Mouse (Mus musculus): ENCODE results near the gene Gpr1. TPM values are rescaled to one million over a fixed set of nuclear protein-coding genes. Genes with fewer than 3 reads are reported as not detected.
"Not testable (repeated sequence)": the region's sequence is repeated elsewhere in the genome, so short reads cannot be mapped to it uniquely, and the experiment has no call there.

Gene Gpr1
- polyA plus RNA-seq, 1 experiment: 0.98 TPM

DNA sequence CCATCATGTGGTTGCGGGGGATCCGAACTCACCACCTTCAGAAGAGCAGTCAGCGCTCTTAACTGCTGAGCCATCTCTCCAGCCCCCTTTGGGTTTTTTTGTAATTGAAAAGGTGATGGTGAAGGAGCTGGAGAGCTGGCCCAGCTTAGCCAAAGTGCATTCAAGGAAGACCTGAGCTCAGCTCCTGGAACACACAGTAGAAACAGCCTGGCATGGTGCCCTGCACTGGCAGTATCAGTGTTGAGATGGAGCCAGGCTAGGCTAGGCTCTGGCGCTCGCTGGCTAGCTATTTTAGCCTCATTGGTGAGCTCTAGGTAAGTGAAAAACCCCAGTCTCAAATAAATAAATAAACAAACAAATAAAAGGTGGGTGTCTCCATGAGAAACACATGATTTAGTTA lies 32.1 kb downstream of the Gpr1 start:
- DNase-seq (ENCODE audit: extremely low spot score in 1 of 2, low spot score in 1 of 2): peak in 1 of 2 experiments; percentile 43

DNA sequence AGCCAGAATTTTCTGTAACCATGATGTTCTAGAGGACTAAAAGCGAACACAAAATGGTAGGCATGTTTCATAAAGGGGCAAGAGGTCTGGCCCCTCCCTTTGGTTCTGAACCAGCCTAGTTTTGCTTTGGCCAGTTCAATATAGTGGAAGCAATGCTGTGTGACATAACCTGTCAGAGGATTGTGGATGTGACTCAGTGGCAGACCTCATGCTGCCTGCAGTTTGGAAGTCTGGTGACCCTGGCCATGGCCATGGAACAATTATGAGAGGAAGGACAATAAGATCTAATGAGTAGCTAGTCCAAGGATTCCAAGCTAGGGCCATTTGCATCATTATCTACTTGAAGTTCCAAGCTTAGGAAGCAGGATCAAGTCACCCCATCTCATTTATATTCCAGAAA lies 32.9 kb downstream of the Gpr1 start:
- DNase-seq (ENCODE audit: extremely low spot score in 1 of 2, low spot score in 1 of 2): no peak

DNA sequence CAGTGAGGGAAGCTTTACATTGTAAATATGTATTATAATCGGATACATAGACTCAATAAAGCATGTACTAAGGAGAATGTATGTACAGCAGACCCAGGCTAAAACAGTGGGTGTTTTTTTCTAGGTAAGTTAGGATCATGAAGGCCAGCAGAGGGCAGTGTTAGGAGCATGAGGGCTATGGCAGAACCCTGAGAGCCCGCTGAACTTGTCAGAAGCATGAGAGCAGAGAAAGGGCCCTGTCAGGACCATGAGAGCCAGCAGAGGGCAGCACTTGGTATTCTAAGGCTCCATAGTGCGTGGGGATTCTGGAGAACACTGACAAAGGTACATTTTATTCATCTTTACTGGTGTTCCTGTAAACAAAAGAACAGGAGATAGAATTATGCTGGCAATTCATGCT lies 33.3 kb downstream of the Gpr1 start:
- peak; percentile 91 to 98 for DNase-seq (ENCODE audit: extremely low spot score in 1 of 2, low spot score in 1 of 2)

DNA sequence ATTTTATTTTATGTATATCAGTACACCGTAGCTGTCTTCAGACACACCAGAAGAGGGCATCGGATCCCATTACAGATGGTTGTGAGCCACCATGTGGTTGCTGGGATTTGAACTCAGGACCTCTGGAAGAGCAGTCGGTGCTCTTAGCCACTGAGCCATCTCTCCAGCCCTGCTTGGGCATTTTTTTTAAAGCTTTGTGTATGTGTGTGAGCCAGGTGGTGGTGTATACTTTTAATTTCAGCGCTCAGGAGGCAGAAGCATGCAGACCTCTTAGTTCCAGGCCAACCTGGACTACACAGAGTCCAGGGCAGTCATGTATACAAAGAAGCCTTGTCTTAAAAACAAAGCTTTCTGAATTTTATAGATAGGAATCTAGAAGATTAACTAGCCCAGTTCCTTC lies 33.8 kb downstream of the Gpr1 start:
- not testable (repeated sequence) for DNase-seq (ENCODE audit: extremely low spot score in 1 of 2, low spot score in 1 of 2)

DNA sequence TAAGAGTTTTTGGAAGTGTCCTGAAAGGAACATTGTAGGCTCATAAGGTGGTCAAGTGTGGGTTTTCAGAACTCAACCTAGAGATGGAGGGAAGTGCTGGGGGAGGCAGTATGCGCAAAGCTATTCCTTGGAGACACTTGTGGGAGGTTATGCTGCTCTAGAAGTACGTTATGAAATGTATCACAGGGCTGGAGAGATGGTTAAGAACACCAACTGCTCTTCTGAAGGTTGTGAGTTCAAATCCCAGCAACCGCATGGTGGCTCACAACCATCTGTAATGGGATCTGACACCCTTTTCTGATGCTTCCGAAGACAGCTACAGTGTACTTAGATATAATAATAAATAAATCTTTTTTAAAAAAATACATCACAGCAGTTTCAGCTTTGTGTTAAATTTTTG lies 34.2 kb downstream of the Gpr1 start:
- DNase-seq (ENCODE audit: extremely low spot score in 1 of 2, low spot score in 1 of 2): no peak

DNA sequence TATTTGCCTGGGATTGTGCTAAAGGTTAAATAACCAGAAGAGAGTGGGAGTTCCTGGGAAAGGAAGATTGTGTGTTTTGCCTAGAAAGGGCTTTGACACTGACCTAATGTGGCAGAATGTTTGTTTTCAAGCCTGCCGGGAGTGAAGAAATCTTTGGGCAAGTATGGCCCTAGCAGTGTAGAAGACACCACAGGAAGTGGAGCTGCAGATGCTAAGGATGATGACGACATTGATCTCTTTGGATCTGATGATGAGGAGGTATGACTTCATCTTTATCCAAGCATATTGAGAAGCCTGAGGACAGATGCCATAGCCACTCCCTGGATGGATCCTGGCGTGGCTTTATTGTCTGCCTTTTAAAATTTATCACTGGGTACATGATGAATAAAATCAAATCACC lies 36.0 kb downstream of the Gpr1 start:
- DNase-seq (ENCODE audit: extremely low spot score in 1 of 2, low spot score in 1 of 2): no peak

DNA sequence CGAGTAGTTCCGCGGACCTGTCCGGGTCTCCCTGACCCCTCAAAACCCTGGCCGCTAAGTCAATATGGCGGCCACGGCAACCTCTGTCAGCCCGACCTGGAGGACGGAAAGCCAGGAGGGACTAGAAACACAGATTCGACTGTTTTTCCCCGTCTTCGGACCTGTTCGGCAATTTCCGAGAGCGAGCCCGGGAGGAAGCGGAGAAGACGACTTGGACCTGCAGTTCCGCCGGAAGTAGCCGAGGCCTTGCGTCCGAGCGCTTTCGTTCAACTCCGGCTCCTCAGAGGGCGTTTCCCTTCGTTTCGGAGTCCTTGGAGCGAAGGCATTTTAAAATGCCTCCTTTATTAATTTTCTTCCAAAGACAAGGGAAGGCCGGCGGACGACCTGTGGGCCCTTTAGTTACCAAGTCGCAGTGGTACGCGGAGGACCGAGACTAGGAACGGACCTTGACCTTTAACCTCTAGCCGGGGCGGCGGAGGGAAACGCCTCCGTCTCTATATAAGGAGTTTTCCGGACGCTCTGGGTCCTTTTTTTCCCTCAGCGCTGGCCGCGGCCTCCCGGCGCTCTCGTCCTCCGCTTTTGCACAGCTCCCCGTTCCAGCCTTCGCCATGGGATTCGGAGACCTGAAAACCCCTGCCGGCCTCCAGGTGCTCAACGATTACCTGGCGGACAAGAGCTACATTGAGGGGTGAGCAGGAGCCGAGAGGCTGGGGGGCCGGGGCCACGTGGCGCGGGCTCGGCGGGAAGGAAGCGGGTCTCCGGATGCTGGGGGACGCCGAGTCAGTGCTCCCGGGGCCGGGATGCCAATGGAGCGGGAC lies 37.5 kb downstream of the Gpr1 start, which contains the start of the genes Eef1b2 and Ndufs1:
Eef1b2 (plus strand) TSS at position 222 of the 818 bp plus-strand sequence.
Ndufs1 (minus strand) TSS at position 230 of the 818 bp plus-strand sequence.
- peak; percentile 96 to 99 for DNase-seq (ENCODE audit: extremely low spot score in 1 of 2, low spot score in 1 of 2)

DNA sequence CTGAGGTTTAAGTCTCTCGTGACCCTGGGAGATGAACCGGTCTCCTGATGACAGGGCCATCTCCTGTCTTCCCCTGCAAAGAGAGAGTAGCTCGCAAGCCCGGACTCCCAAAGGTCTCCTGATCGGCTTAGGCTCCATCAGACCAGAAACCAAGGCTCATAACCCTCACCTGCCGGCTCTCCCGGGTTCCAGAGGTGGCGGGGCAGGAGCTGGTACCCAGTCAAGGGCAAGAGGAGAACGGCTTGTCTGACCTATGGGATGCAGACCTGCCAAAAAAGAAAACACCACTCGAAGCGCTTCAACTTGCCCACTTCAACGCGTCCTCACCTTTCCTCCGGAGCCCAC lies 38.1 kb downstream of the Gpr1 start:
- DNase-seq (ENCODE audit: extremely low spot score in 1 of 2, low spot score in 1 of 2): no peak

DNA sequence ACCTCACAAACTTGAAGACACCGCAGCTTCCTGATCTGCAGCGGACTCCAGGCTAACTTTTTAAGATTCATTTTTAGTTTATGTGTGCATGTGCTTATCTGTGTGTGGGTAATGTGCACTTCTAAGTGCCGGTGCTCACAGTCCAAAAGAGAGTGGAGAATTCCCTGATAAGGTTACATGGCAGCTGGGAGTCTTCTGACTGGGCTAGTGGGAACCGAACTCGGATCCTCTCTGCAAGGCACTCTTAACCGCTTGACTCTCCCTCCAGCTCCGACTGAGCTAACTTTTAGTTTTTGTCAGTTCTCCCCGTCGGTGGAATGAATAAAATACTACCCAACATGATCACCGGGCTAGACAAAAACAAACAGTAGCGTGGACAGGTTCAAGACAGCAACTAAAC lies 38.5 kb downstream of the Gpr1 start:
- DNase-seq (ENCODE audit: extremely low spot score in 1 of 2, low spot score in 1 of 2): no peak

DNA sequence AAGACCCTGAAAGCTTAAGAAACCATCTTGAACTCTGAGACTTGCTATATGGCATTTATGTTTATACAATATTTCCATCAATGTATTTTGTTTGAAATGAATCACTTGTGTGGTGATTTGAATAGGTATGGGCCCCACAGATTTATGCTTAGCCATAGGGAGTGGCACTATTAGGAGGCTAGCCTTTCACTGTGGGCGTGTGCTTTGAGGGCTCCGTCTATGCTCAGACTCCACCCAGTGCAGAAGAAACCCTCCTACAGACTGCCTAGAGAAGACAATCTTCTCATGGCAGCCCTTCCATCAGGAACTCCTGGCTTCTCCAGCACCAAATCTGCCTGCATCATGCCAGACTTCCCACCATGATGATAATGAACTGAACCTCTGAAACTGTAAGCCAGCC lies 45.7 kb downstream of the Gpr1 start:
- DNase-seq (ENCODE audit: extremely low spot score in 1 of 2, low spot score in 1 of 2): no peak

DNA sequence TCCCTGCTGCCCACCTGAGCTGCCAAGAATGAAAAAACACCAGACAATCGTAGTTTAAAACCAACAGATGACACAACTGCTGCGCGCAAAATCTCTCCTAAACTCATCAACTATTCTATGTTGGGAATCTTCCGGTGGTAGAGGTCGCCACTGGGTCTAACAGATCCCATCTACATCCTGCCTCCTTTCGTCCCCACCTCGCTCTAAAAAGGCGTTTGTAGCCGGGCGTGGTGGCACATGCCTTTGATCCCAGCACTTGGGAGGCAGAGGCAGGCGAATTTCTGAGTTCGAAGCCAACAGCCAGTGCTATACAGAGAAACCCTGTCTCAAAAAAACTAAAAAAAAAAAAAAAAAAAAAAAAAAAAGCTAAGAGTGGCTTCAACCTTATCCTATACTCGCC lies 74.1 kb downstream of the Gpr1 start:
- no peak for DNase-seq (ENCODE audit: extremely low spot score in 1 of 2, low spot score in 1 of 2)

DNA sequence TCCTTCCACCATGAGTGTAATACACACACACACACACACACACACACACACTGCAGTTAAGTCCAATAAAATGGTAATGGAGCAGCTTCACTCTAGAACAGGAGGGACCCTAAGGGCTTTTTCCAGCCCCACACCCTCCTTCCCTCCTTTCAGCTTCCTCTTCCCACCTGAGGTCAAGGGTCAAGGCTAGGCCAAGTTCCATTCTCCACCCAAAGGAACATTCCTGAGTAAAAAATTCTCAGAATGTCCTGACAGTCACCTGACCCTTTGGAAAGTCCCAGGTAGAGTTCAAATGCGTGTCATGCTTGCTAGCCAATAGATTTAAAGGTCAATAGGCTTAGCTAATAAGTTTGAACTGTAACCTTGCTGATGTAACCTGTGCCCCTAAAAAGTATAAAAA lies 75.8 kb downstream of the Gpr1 start:
- DNase-seq (ENCODE audit: extremely low spot score in 1 of 2, low spot score in 1 of 2): not testable (repeated sequence)

DNA sequence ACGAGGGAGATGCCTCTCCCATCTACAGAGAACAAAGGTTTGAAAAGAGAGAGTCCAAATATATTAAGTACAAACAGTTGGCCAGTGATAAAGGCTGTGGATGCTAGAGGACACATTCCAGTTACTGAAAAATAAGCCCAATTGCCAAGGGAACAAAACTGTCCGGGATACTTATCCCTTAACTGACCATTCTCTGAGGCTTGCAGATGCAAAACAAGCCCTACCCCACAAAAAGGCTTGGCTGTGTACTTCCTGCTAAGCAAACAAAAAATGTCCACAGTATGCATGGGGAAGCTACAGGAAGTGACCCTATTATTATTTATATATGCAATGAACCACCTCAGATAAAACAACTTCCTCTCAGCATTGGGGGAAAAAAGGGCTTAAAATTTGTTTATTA lies 76.4 kb downstream of the Gpr1 start:
- DNase-seq (ENCODE audit: extremely low spot score in 1 of 2, low spot score in 1 of 2): no peak

DNA sequence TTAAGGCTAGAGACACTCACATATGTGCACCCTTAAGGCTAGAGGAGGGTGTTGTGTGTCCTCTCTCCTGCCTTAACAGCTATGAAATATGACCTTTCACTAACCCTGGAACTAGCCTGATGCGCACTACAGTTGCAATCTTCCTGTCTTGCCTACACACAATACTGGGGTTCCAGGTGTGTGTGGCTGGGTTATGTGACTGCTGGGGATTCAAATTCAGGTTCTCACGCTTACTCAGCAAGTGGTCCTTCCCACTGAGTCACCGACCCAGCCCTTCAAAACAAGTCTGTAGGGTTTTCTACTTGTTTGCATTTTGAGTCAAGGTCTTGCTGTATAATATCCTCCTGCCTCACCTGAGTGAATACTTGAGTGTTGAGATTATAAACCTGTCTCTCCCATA lies 79.8 kb downstream of the Gpr1 start:
- no peak for DNase-seq (ENCODE audit: extremely low spot score in 1 of 2, low spot score in 1 of 2)

Other genes with a start within 250 kb of the Gpr1 start
- gene Ino80d, start 99.9 kb downstream of the Gpr1 start, polyA plus RNA-seq (2012; rRNA removed): 9.0 and 9.7 TPM in 2 replicates
- 332 and 341 TPM in 2 replicates for gene Eef1b2, start 37.7 kb downstream of the Gpr1 start, polyA plus RNA-seq (2012; rRNA removed)
- 134 and 137 TPM in 2 replicates for gene Ndufs1, start 37.7 kb downstream of the Gpr1 start, polyA plus RNA-seq (2012; rRNA removed)
- gene Zdbf2, start 58.7 kb upstream of the Gpr1 start, polyA plus RNA-seq (2012; rRNA removed): 2.6 and 3.2 TPM in 2 replicates
- 60.3 and 73.1 TPM in 2 replicates for gene Adam23, start 231.3 kb upstream of the Gpr1 start, polyA plus RNA-seq (2012; rRNA removed)

All from frontal cortex, adult 2 months (tissue).